Mouse (Mus musculus): Measurements from ENCODE around the gene Hadha. TPM values are rescaled to one million over a fixed set of nuclear protein-coding genes. Genes with fewer than 3 reads are reported as not detected.

The Hadha gene
- polyA plus RNA-seq, 1 experiment from 2014 or later: 213 TPM

DNA sequence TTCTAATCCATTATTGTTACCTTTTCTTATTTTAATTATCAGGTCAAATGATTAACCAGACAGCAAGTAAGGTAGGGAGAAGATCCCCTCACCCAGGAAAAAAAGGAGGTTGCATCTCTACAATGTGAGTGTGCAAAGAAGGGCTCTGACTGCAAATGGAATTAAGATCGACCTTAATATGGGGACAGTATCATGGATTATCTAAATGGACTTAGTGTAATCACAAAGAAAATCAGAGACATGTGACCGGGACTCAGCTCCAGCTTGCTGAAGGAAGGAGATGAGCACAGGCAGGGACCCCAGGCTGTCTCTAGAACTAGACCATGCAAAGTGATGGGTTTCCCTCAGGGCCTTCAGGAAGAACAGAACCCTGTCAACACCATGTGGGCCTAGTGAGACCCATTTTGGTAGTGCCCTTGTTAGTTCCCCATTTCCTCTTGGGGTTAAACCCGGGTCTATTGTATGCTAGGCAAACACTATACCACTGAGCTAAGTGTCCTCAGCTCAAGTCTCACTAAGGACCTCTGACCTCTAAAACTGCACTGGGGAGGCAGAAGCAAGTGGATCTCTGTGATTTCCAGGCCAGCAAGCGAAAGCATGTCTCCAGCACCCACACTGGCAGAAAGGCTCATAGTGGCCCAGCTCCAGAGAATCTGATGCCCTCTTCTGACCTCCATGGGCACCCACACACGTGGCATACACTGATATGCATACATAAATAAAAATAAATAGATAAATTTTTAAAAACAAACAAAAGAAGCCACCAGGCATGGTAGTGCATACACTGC, 6.6 kb downstream of the Hadha start:
- Histone ChIP-seq H3K9me3 (ENCODE audit: control insufficient read depth, low read length) (no peaks in the 10 kb centered on the region), H3K27me3 (ENCODE audit: control insufficient read depth, insufficient read depth, low read length) (no peaks in the 10 kb centered on the region), H3K4me2 (replicated peaks; ENCODE audit: low read depth) (no peak overlapping the region), H3K36me3 (ENCODE audit: control insufficient read depth, insufficient read depth, low read length) (peaks cover 18% of the 10 kb centered on the region; the same call in 1 of the 2 replicates), H3K4me1 (replicated peaks; ENCODE audit: control insufficient read depth, insufficient read depth) (no peaks in the 10 kb centered on the region), H3K4me3 (ENCODE audit: low read depth, low read length) (no peak overlapping the region), H3K27ac (replicated peaks) (no peak overlapping the region), H3K9ac (ENCODE audit: low read length) (no peak overlapping the region)
- ATAC-seq (ENCODE audit: low FRiP score, low TSS enrichment) (0 out of 2 replicates have a peak, but pooled peaks have one; percentile 16), DNase-seq (ENCODE audit: low spot score) (no peak)
- TF ChIP-seq CTCF (IDR thresholded peaks at IDR 0.05; ENCODE audit: low read depth) (no peak), EP300 (optimal IDR thresholded peaks at IDR 0.05) (no peak)
- 82% methylated on average over 5 of the region's 5 CpGs for WGBS

GRCm38 (mm10) chr5:30146526-30146925, 8.4 kb downstream of the Hadha start:
- Histone ChIP-seq H3K27me3 (ENCODE audit: control insufficient read depth, insufficient read depth, low read length) (no peaks in the 10 kb centered on the region), H3K27ac (replicated peaks) (no peak overlapping the region), H3K4me1 (replicated peaks; ENCODE audit: control insufficient read depth, insufficient read depth) (no peaks in the 10 kb centered on the region), H3K36me3 (ENCODE audit: control insufficient read depth, insufficient read depth, low read length) (peaks cover 19% of the 10 kb centered on the region; the same call in 1 of the 2 replicates), H3K9me3 (ENCODE audit: control insufficient read depth, low read length) (no peaks in the 10 kb centered on the region), H3K9ac (ENCODE audit: low read length) (no peak overlapping the region), H3K4me3 (ENCODE audit: low read depth, low read length) (no peak overlapping the region), H3K4me2 (replicated peaks; ENCODE audit: low read depth) (no peak overlapping the region)
- ATAC-seq (ENCODE audit: low FRiP score, low TSS enrichment): no peak
- WGBS: 77% methylated on average over 6 of the region's 6 CpGs
- no peak for DNase-seq (ENCODE audit: low spot score)
- no peak for TF ChIP-seq CTCF (IDR thresholded peaks at IDR 0.05; ENCODE audit: low read depth)
- no peak for TF ChIP-seq EP300 (optimal IDR thresholded peaks at IDR 0.05)

- peaks cover 12% of the 10 kb centered on the region; the same call in 1 of the 2 replicates for H3K36me3 ChIP-seq (ENCODE audit: control insufficient read depth, insufficient read depth, low read length)
- 84% methylated on average over 4 of the region's 4 CpGs for WGBS
- ATAC-seq (ENCODE audit: low FRiP score, low TSS enrichment) (no peak), DNase-seq (ENCODE audit: low spot score) (no peak)
- H3K27me3 ChIP-seq (ENCODE audit: control insufficient read depth, insufficient read depth, low read length): no peaks in the 10 kb centered on the region
- no peak overlapping the region for H3K4me2 ChIP-seq (replicated peaks; ENCODE audit: low read depth)
- H3K9me3 ChIP-seq (ENCODE audit: control insufficient read depth, low read length): no peaks in the 10 kb centered on the region
- H3K9ac ChIP-seq (ENCODE audit: low read length): no peak overlapping the region
- H3K4me1 ChIP-seq (replicated peaks; ENCODE audit: control insufficient read depth, insufficient read depth): no peaks in the 10 kb centered on the region
- TF ChIP-seq CTCF (IDR thresholded peaks at IDR 0.05; ENCODE audit: low read depth) (no peak), EP300 (optimal IDR thresholded peaks at IDR 0.05) (no peak)
- no peak overlapping the region for H3K4me3 ChIP-seq (ENCODE audit: low read depth, low read length)
- H3K27ac ChIP-seq (replicated peaks): no peak overlapping the region
Observed at GRCm38 (mm10) chr5:30138193-30138592, 16.8 kb downstream of the Hadha start.

DNA sequence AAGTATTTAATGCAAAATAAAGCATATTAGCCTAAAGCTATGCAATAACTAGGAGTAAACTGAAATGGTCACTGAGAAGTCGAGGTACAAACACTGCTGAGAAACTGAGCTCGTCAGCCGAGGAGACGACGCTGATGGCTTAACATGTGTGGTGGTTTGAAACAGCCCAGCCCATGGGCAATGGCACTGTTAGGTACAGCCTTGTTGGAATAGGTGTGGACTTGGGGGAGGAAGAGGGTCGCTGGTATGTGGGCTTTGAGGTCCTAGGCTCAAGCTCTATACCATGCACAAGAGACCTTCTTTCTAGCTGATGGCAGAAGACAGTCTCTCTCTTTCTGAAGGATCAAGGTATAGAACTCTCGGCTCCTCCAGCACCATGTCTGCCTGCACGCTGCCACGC, 17.7 kb downstream of the Hadha start:
- TF ChIP-seq EP300 (optimal IDR thresholded peaks at IDR 0.05): no peak
- H3K9me3 ChIP-seq (ENCODE audit: control insufficient read depth, low read length): no peaks in the 10 kb centered on the region
- 90% methylated on average over 9 of the region's 9 CpGs for WGBS

GRCm38 (mm10) chr5:30135711-30136231, 19.2 kb downstream of the Hadha start:
- Histone ChIP-seq H3K36me3 (ENCODE audit: control insufficient read depth, insufficient read depth, low read length) (peaks cover 16% of the 10 kb centered on the region; the same call in 1 of the 2 replicates), H3K4me1 (replicated peaks; ENCODE audit: control insufficient read depth, insufficient read depth) (no peaks in the 10 kb centered on the region), H3K4me2 (replicated peaks; ENCODE audit: low read depth) (no peak overlapping the region), H3K4me3 (ENCODE audit: low read depth, low read length) (no peak overlapping the region), H3K27ac (replicated peaks) (no peak overlapping the region), H3K27me3 (ENCODE audit: control insufficient read depth, insufficient read depth, low read length) (no peaks in the 10 kb centered on the region), H3K9me3 (ENCODE audit: control insufficient read depth, low read length) (no peaks in the 10 kb centered on the region), H3K9ac (ENCODE audit: low read length) (no peak overlapping the region)
- ATAC-seq (ENCODE audit: low FRiP score, low TSS enrichment) (no peak), DNase-seq (ENCODE audit: low spot score) (no peak)
- 92% methylated on average over 11 of the region's 11 CpGs for WGBS
- TF ChIP-seq EP300 (optimal IDR thresholded peaks at IDR 0.05): no peak
- TF ChIP-seq CTCF (IDR thresholded peaks at IDR 0.05; ENCODE audit: low read depth): no peak

More for the DNA sequence above, 17.7 kb downstream of the Hadha start:
- Histone ChIP-seq H3K27me3 (ENCODE audit: control insufficient read depth, insufficient read depth, low read length) (no peaks in the 10 kb centered on the region), H3K4me3 (ENCODE audit: low read depth, low read length) (no peak overlapping the region), H3K27ac (replicated peaks) (no peak overlapping the region), H3K4me1 (replicated peaks; ENCODE audit: control insufficient read depth, insufficient read depth) (no peaks in the 10 kb centered on the region), H3K36me3 (ENCODE audit: control insufficient read depth, insufficient read depth, low read length) (peaks cover 13% of the 10 kb centered on the region; the same call in 1 of the 2 replicates), H3K9ac (ENCODE audit: low read length) (no peak overlapping the region), H3K4me2 (replicated peaks; ENCODE audit: low read depth) (no peak overlapping the region)
- DNase-seq (ENCODE audit: low spot score): no peak
- ATAC-seq (ENCODE audit: low FRiP score, low TSS enrichment): no peak

- TF ChIP-seq CTCF (IDR thresholded peaks at IDR 0.05; ENCODE audit: low read depth) (no peak), EP300 (optimal IDR thresholded peaks at IDR 0.05) (no peak)
- DNase-seq (ENCODE audit: low spot score): no peak
- Histone ChIP-seq H3K4me1 (replicated peaks; ENCODE audit: control insufficient read depth, insufficient read depth) (no peaks in the 10 kb centered on the region), H3K9me3 (ENCODE audit: control insufficient read depth, low read length) (no peaks in the 10 kb centered on the region), H3K27me3 (ENCODE audit: control insufficient read depth, insufficient read depth, low read length) (no peaks in the 10 kb centered on the region), H3K4me2 (replicated peaks; ENCODE audit: low read depth) (no peak overlapping the region), H3K9ac (ENCODE audit: low read length) (no peak overlapping the region), H3K4me3 (ENCODE audit: low read depth, low read length) (no peak overlapping the region), H3K27ac (replicated peaks) (no peak overlapping the region), H3K36me3 (ENCODE audit: control insufficient read depth, insufficient read depth, low read length) (peaks cover 27% of the 10 kb centered on the region)
- ATAC-seq (ENCODE audit: low FRiP score, low TSS enrichment): no peak
- WGBS: 77% methylated on average over 2 of the region's 2 CpGs
Observed at GRCm38 (mm10) chr5:30132173-30132572, 22.8 kb downstream of the Hadha start.
